Mouse (Mus musculus) limb, embryonic 12.5 days (tissue): ENCODE measurements around the gene Mrpl37. TPM values are rescaled to one million over a fixed set of nuclear protein-coding genes. Genes with fewer than 3 reads are reported as not detected.

ENCODE experiments used
- ATAC-seq: fragments of 200-750 bp; cut with Nextera tagmentation; 2 replicates; pipeline ENCODE4 v1.8.0; 2017; ENCODE audit warnings: low read depth, moderate TSS enrichment; ENCODE audit not compliant: insufficient number of reproducible peaks, insufficient read depth, low FRiP score, low TSS enrichment
- H3K27ac ChIP-seq: fragments of 300-500 bp; sonication (generic); 2 replicates; pipeline ENCODE4 v1.5.1; 2016; ENCODE audit warnings: mild to moderate bottlenecking, moderate library complexity
- H3K27me3 ChIP-seq: fragments of 300-500 bp; sonication (generic); 2 replicates; pipeline ENCODE4 v1.6.1; 2016; ENCODE audit warnings: mild to moderate bottlenecking, moderate library complexity
- H3K36me3 ChIP-seq: fragments of 300-500 bp; sonication (generic); 2 replicates; pipeline ENCODE4 v1.6.1; 2016; ENCODE audit warnings: mild to moderate bottlenecking, moderate library complexity
- H3K4me1 ChIP-seq: fragments of 300-500 bp; sonication (generic); replicated peaks from 2 replicates; pipeline ENCODE4 v1.6.1; 2016
- H3K4me2 ChIP-seq: fragments of 300-500 bp; sonication (generic); 2 replicates; pipeline ENCODE4 v1.6.1; 2016; ENCODE audit warnings: mild to moderate bottlenecking, moderate library complexity
- H3K4me3 ChIP-seq: fragments of 300-500 bp; sonication (generic); replicated peaks from 2 replicates; pipeline ENCODE4 v1.5.1; 2016; ENCODE audit warnings: mild to moderate bottlenecking
- H3K9ac ChIP-seq: fragments of 300-500 bp; sonication (generic); replicated peaks from 2 replicates; pipeline ENCODE4 v1.6.1; 2016; ENCODE audit warnings: mild to moderate bottlenecking, moderate library complexity
- H3K9me3 ChIP-seq: fragments of 300-500 bp; sonication (generic); 2 replicates; pipeline ENCODE4 v1.6.1; 2016; ENCODE audit warnings: mild to moderate bottlenecking, moderate library complexity
- WGBS: fragments of 180-500 bp; shearing (Covaris S2); methylation state at CpG from one replicate; pipeline ENCODE4 v1.1.7; 2016; 5-methylcytosine and 5-hydroxymethylcytosine counted together
- polyA plus RNA-seq: library from polyadenylated mRNA; unstranded; fragments of >200 nt; fragmentation: Nextera tagmentation; extraction: Ambion mirVana; gene quantifications from 2 replicates; pipeline ENCODE4 v1.2.1, GENCODE M21; 2016

Gene Mrpl37
- polyA plus RNA-seq, 1 experiment from 2014 or later, result 102 TPM

- H3K9me3 ChIP-seq, result no peaks in the 10 kb centered on the region
- H3K9ac ChIP-seq, result no peak overlapping the region
- H3K36me3 ChIP-seq, result no peaks in the 10 kb centered on the region
- H3K27me3 ChIP-seq, result no peaks in the 10 kb centered on the region
- H3K4me3 ChIP-seq, result no peak overlapping the region
- peaks cover 46% of the 10 kb centered on the region for H3K4me1 ChIP-seq
- no peak for ATAC-seq
- WGBS, result 52% methylated on average over 6 of the region's 6 CpGs
- H3K4me2 ChIP-seq, result no peak overlapping the region
- peak overlapping the region; percentile 12; the same call in 1 of the 2 replicates for H3K27ac ChIP-seq
These were observed 29.4 kb upstream of the Mrpl37 start for GRCm38 (mm10) chr4:107096043-107096442.

GRCm38 (mm10) chr4:107094484-107095187 lies 28.0 kb upstream of the Mrpl37 start:
- H3K27ac ChIP-seq, result peak overlapping the region; percentile 45; the same call in 1 of the 2 replicates
- WGBS, result 64% methylated on average over 14 of the region's 16 CpGs
- peak; percentile 9; the same call in 1 of the 2 replicates for ATAC-seq

GRCm38 (mm10) chr4:107091696-107092095 lies 25.0 kb upstream of the Mrpl37 start:
- Histone ChIP-seq H3K4me1 (peaks cover 28% of the 10 kb centered on the region), H3K27me3 (no peaks in the 10 kb centered on the region), H3K27ac (no peak overlapping the region), H3K9ac (no peak overlapping the region), H3K36me3 (no peaks in the 10 kb centered on the region), H3K9me3 (no peaks in the 10 kb centered on the region), H3K4me3 (no peak overlapping the region), H3K4me2 (no peak overlapping the region)
- WGBS, result 76% methylated on average over 14 of the region's 14 CpGs
- ATAC-seq, result no peak

More at GRCm38 (mm10) chr4:107094484-107095187, 28.0 kb upstream of the Mrpl37 start:
- Histone ChIP-seq H3K9me3 (no peaks in the 10 kb centered on the region), H3K4me1 (peaks cover 46% of the 10 kb centered on the region), H3K4me3 (no peak overlapping the region), H3K4me2 (no peak overlapping the region), H3K36me3 (no peaks in the 10 kb centered on the region), H3K9ac (no peak overlapping the region), H3K27me3 (no peaks in the 10 kb centered on the region)

GRCm38 (mm10) chr4:107084858-107085257 lies 18.2 kb upstream of the Mrpl37 start:
- peaks cover 22% of the 10 kb centered on the region for H3K4me1 ChIP-seq
- 16% methylated on average over 6 of the region's 6 CpGs for WGBS
- H3K4me3 ChIP-seq, result no peak overlapping the region
- H3K27ac ChIP-seq, result peak overlapping the region; percentile 56
- H3K27me3 ChIP-seq, result no peaks in the 10 kb centered on the region
- H3K4me2 ChIP-seq, result no peak overlapping the region
- H3K36me3 ChIP-seq, result no peaks in the 10 kb centered on the region
- no peak overlapping the region for H3K9ac ChIP-seq
- no peaks in the 10 kb centered on the region for H3K9me3 ChIP-seq
- 0 out of 2 replicates have a peak, but pooled peaks have one; percentile 23 for ATAC-seq

GRCm38 (mm10) chr4:107084343-107084742 lies 17.7 kb upstream of the Mrpl37 start:
- no peak for ATAC-seq
- peaks cover 22% of the 10 kb centered on the region for H3K4me1 ChIP-seq
- H3K4me2 ChIP-seq, result no peak overlapping the region
- 60% methylated on average over 1 of the region's 1 CpGs for WGBS
- H3K27ac ChIP-seq, result 0 out of 2 replicates have a peak overlapping the region, but pooled peaks have one; percentile 56
- H3K36me3 ChIP-seq, result no peaks in the 10 kb centered on the region
- H3K4me3 ChIP-seq, result no peak overlapping the region
- no peaks in the 10 kb centered on the region for H3K27me3 ChIP-seq
- no peaks in the 10 kb centered on the region for H3K9me3 ChIP-seq
- no peak overlapping the region for H3K9ac ChIP-seq

- Histone ChIP-seq H3K27ac (no peak overlapping the region), H3K4me1 (peaks cover 22% of the 10 kb centered on the region), H3K9ac (no peak overlapping the region), H3K4me3 (no peak overlapping the region), H3K4me2 (no peak overlapping the region), H3K9me3 (no peaks in the 10 kb centered on the region), H3K27me3 (no peaks in the 10 kb centered on the region), H3K36me3 (no peaks in the 10 kb centered on the region)
- WGBS, result 94% methylated on average over 4 of the region's 4 CpGs
- ATAC-seq, result no peak
These were observed 16.5 kb upstream of the Mrpl37 start for GRCm38 (mm10) chr4:107083126-107083525.

- Histone ChIP-seq H3K27ac (no peak overlapping the region), H3K36me3 (no peaks in the 10 kb centered on the region), H3K4me1 (peaks cover 22% of the 10 kb centered on the region), H3K4me3 (no peak overlapping the region), H3K4me2 (no peak overlapping the region), H3K27me3 (no peaks in the 10 kb centered on the region), H3K9ac (no peak overlapping the region), H3K9me3 (no peaks in the 10 kb centered on the region)
- 79% methylated on average over 3 of the region's 3 CpGs for whole genome bisulfite sequencing
- ATAC-seq, result no peak
These were observed 15.5 kb upstream of the Mrpl37 start for GRCm38 (mm10) chr4:107082185-107082584.

GRCm38 (mm10) chr4:107079716-107080115 lies 13.0 kb upstream of the Mrpl37 start:
- H3K9ac ChIP-seq, result 0 out of 2 replicates have a peak overlapping the region, but pooled peaks have one; percentile 23
- no peak for ATAC-seq
- no peaks in the 10 kb centered on the region for H3K36me3 ChIP-seq
- no peak overlapping the region for H3K4me2 ChIP-seq
- no peaks in the 10 kb centered on the region for H3K27me3 ChIP-seq
- H3K27ac ChIP-seq, result no peak overlapping the region
- H3K4me3 ChIP-seq, result no peak overlapping the region
- no peaks in the 10 kb centered on the region for H3K9me3 ChIP-seq
- H3K4me1 ChIP-seq, result peaks cover 11% of the 10 kb centered on the region

GRCm38 (mm10) chr4:107078894-107079293 lies 12.2 kb upstream of the Mrpl37 start:
- no peak for ATAC-seq
- Histone ChIP-seq H3K27ac (no peak overlapping the region), H3K9ac (no peak overlapping the region), H3K4me3 (no peak overlapping the region), H3K36me3 (no peaks in the 10 kb centered on the region), H3K27me3 (no peaks in the 10 kb centered on the region), H3K4me1 (peaks cover 3% of the 10 kb centered on the region; the same call in 1 of the 2 replicates), H3K9me3 (no peaks in the 10 kb centered on the region), H3K4me2 (no peak overlapping the region)
- 82% methylated on average over 4 of the region's 4 CpGs for WGBS

- Histone ChIP-seq H3K36me3 (no peaks in the 10 kb centered on the region), H3K9me3 (no peaks in the 10 kb centered on the region), H3K4me2 (no peak overlapping the region), H3K27me3 (no peaks in the 10 kb centered on the region), H3K4me1 (no peaks in the 10 kb centered on the region), H3K9ac (no peak overlapping the region), H3K4me3 (no peak overlapping the region), H3K27ac (no peak overlapping the region)
- 78% methylated on average over 5 of the region's 5 CpGs for WGBS
- no peak for ATAC-seq
These were observed 8.8 kb upstream of the Mrpl37 start for GRCm38 (mm10) chr4:107075456-107075855.

GRCm38 (mm10) chr4:107072343-107072742 lies 5.7 kb upstream of the Mrpl37 start:
- no peak overlapping the region for H3K4me2 ChIP-seq
- 83% methylated on average over 9 of the region's 9 CpGs for WGBS
- no peaks in the 10 kb centered on the region for H3K9me3 ChIP-seq
- H3K27ac ChIP-seq, result no peak overlapping the region
- H3K9ac ChIP-seq, result no peak overlapping the region
- no peaks in the 10 kb centered on the region for H3K27me3 ChIP-seq
- no peaks in the 10 kb centered on the region for H3K36me3 ChIP-seq
- ATAC-seq, result no peak
- H3K4me3 ChIP-seq, result no peak overlapping the region
- H3K4me1 ChIP-seq, result peaks cover 4% of the 10 kb centered on the region
